Mouse (Mus musculus): ENCODE data around the gene Gm15448. TPM values are rescaled to one million over a fixed set of nuclear protein-coding genes. Genes with fewer than 3 reads are reported as not detected.
"Not testable (repeated sequence)": the region's sequence is repeated elsewhere in the genome, so short reads cannot be mapped to it uniquely, and the experiment has no call there.

Gm15448 gene
- not detected in 2 replicates for polyA plus RNA-seq (2016; fragmentation: Nextera tagmentation; extraction: Ambion mirVana)

GRCm38 (mm10) chr7:3825599-3825998 is at the start of gene Gm15448:
TSS of gene Gm15448 (minus strand) at chr7:3825687.
- not testable (repeated sequence) for ATAC-seq (ENCODE audit: insufficient number of reproducible peaks, insufficient read depth, low FRiP score, low TSS enrichment, low read depth); H3K36me3 ChIP-seq; H3K4me1 ChIP-seq (replicated peaks); H3K27me3 ChIP-seq; H3K27ac ChIP-seq; H3K9me3 ChIP-seq; H3K4me3 ChIP-seq (replicated peaks); H3K4me2 ChIP-seq; H3K9ac ChIP-seq (replicated peaks)
- WGBS = 54% methylated on average over 1 of the region's 3 CpGs

- not testable (repeated sequence) for H3K9ac ChIP-seq (replicated peaks); H3K4me3 ChIP-seq (replicated peaks); H3K9me3 ChIP-seq; H3K4me2 ChIP-seq; H3K27ac ChIP-seq; H3K4me1 ChIP-seq (replicated peaks); ATAC-seq (ENCODE audit: insufficient number of reproducible peaks, insufficient read depth, low FRiP score, low TSS enrichment, low read depth); H3K27me3 ChIP-seq; H3K36me3 ChIP-seq
- WGBS = no CpG with 5 or more reads among the region's 1 CpGs
Observed at GRCm38 (mm10) chr7:3875032-3875431, 49.5 kb upstream of the Gm15448 start.

DNA sequence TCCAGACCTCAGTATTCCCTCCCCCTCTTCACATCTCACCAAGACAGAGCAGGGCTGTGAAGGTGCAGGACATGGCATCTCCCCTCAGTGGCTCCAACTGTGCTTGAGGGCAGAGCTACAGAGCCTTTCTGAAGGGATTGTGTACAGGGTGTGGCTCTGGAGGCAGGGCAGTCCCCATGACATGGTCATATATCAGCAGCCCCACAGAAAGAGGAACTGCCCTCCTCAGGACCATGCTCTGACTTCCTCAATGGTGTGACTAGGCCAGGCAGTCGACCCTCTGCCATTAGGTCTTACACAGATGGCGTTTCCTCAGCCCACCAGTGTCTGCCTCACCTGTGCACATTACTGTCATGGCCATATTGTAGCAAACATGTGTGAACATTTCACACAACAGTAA is 19.5 kb upstream of the Gm15448 start, which contains the start of gene Pira2:
Gene Pira2, minus strand, starts transcription at position 101 of the 400 bp plus-strand sequence.
- H3K4me3 ChIP-seq (replicated peaks); H3K36me3 ChIP-seq; H3K9me3 ChIP-seq; H3K4me2 ChIP-seq; H3K4me1 ChIP-seq (replicated peaks); H3K27me3 ChIP-seq; H3K9ac ChIP-seq (replicated peaks); H3K27ac ChIP-seq; ATAC-seq (ENCODE audit: insufficient number of reproducible peaks, insufficient read depth, low FRiP score, low TSS enrichment, low read depth): not testable (repeated sequence)
- WGBS = no CpG with 5 or more reads among the region's 2 CpGs

GRCm38 (mm10) chr7:3837854-3838253 is 12.4 kb upstream of the Gm15448 start:
- not testable (repeated sequence) for H3K36me3 ChIP-seq; H3K27me3 ChIP-seq; H3K9me3 ChIP-seq; H3K9ac ChIP-seq (replicated peaks); H3K4me2 ChIP-seq; H3K4me1 ChIP-seq (replicated peaks); ATAC-seq (ENCODE audit: insufficient number of reproducible peaks, insufficient read depth, low FRiP score, low TSS enrichment, low read depth); H3K27ac ChIP-seq; H3K4me3 ChIP-seq (replicated peaks)
- no CpG with 5 or more reads among the region's 1 CpGs for WGBS

DNA sequence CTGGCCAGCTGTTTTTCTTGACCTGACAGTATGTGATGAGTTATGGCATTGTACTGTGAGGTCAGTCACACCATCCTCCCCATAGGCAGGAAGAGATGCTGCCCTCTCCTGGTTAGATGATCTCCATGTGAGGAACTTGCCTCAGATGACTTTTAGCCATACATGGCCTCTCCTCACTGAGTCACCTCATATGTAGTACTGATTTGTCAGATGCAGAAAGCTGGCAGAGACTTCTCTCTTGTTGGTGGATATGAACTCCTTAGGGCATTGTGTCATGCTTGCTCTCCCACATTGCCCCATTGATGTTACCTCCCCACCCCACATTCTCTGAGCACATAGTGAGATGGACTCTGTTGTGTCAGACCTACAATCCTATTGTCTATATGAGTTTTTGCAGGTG is 5.1 kb upstream of the Gm15448 start:
- not testable (repeated sequence) for H3K9me3 ChIP-seq; H3K27me3 ChIP-seq; H3K4me2 ChIP-seq; H3K9ac ChIP-seq (replicated peaks); H3K4me3 ChIP-seq (replicated peaks); H3K36me3 ChIP-seq; H3K27ac ChIP-seq; ATAC-seq (ENCODE audit: insufficient number of reproducible peaks, insufficient read depth, low FRiP score, low TSS enrichment, low read depth); H3K4me1 ChIP-seq (replicated peaks)

- H3K36me3 ChIP-seq; H3K4me3 ChIP-seq (replicated peaks); H3K4me1 ChIP-seq (replicated peaks); H3K9me3 ChIP-seq; H3K4me2 ChIP-seq; H3K27me3 ChIP-seq; H3K9ac ChIP-seq (replicated peaks); H3K27ac ChIP-seq; ATAC-seq (ENCODE audit: insufficient number of reproducible peaks, insufficient read depth, low FRiP score, low TSS enrichment, low read depth): not testable (repeated sequence)
Observed at GRCm38 (mm10) chr7:3811912-3812311, 13.6 kb downstream of the Gm15448 start.

- H3K27me3 ChIP-seq; H3K4me1 ChIP-seq (replicated peaks); H3K9me3 ChIP-seq; H3K4me3 ChIP-seq (replicated peaks); H3K4me2 ChIP-seq; H3K9ac ChIP-seq (replicated peaks); H3K36me3 ChIP-seq; ATAC-seq (ENCODE audit: insufficient number of reproducible peaks, insufficient read depth, low FRiP score, low TSS enrichment, low read depth); H3K27ac ChIP-seq: not testable (repeated sequence)
- 84% methylated on average over 4 of the region's 4 CpGs for WGBS
Observed at GRCm38 (mm10) chr7:3802935-3803334, 22.6 kb downstream of the Gm15448 start.

DNA sequence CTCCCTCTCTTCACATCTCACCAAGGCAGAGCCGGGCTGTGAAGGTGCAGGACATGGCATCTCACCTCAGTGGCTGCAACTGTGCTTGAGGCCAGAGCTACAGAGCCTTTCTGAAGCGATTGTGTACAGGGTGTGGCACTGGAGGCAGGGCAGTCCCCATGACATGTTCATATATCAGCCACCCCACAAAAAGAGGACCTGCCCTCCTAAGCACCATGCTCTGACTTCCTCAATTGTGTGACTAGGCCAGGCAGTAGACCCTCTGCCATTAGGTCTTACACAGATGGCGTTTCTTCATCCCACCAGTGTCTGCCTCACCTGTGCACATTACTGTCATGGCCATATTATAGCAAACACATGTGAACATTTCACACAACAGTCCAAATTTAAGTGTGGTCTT is 25.5 kb downstream of the Gm15448 start:
- not testable (repeated sequence) for H3K9me3 ChIP-seq; H3K9ac ChIP-seq (replicated peaks); H3K4me3 ChIP-seq (replicated peaks); H3K36me3 ChIP-seq; H3K4me2 ChIP-seq; H3K27ac ChIP-seq; H3K27me3 ChIP-seq; ATAC-seq (ENCODE audit: insufficient number of reproducible peaks, insufficient read depth, low FRiP score, low TSS enrichment, low read depth); H3K4me1 ChIP-seq (replicated peaks)
- 73% methylated on average over 3 of the region's 3 CpGs for WGBS

GRCm38 (mm10) chr7:3796286-3796685 is 29.2 kb downstream of the Gm15448 start:
- not testable (repeated sequence) for H3K4me3 ChIP-seq (replicated peaks); H3K36me3 ChIP-seq; H3K27me3 ChIP-seq; H3K4me2 ChIP-seq; H3K4me1 ChIP-seq (replicated peaks); H3K9ac ChIP-seq (replicated peaks); H3K27ac ChIP-seq; H3K9me3 ChIP-seq; ATAC-seq (ENCODE audit: insufficient number of reproducible peaks, insufficient read depth, low FRiP score, low TSS enrichment, low read depth)

Other genes with a start within 250 kb of the Gm15448 start
- not detected in 2 replicates for gene Oscar, start 209.5 kb downstream of the Gm15448 start, polyA plus RNA-seq (2016; fragmentation: Nextera tagmentation; extraction: Ambion mirVana)
- 385 and 392 TPM in 2 replicates for gene Ndufa3, start 208.3 kb downstream of the Gm15448 start, polyA plus RNA-seq (2016; fragmentation: Nextera tagmentation; extraction: Ambion mirVana)
- gene Tfpt, start 195.8 kb downstream of the Gm15448 start, polyA plus RNA-seq (2016; fragmentation: Nextera tagmentation; extraction: Ambion mirVana) = 36.5 and 37.8 TPM in 2 replicates
- 133 and 136 TPM in 2 replicates for gene Prpf31, start 195.7 kb downstream of the Gm15448 start, polyA plus RNA-seq (2016; fragmentation: Nextera tagmentation; extraction: Ambion mirVana)
- gene Cnot3, start 180.4 kb downstream of the Gm15448 start, polyA plus RNA-seq (2016; fragmentation: Nextera tagmentation; extraction: Ambion mirVana) = 69.5 and 70.3 TPM in 2 replicates
- gene Leng1, start 159.8 kb downstream of the Gm15448 start, polyA plus RNA-seq (2016; fragmentation: Nextera tagmentation; extraction: Ambion mirVana) = 19.5 and 20.7 TPM in 2 replicates
- gene Tmc4, start 148.1 kb downstream of the Gm15448 start, polyA plus RNA-seq (2016; fragmentation: Nextera tagmentation; extraction: Ambion mirVana) = 6.6 and 6.7 TPM in 2 replicates
- gene Tsen34, start 132.8 kb downstream of the Gm15448 start, polyA plus RNA-seq (2016; fragmentation: Nextera tagmentation; extraction: Ambion mirVana) = 284 and 296 TPM in 2 replicates
- 59.4 and 61.4 TPM in 2 replicates for gene Mboat7, start 132.2 kb downstream of the Gm15448 start, polyA plus RNA-seq (2016; fragmentation: Nextera tagmentation; extraction: Ambion mirVana)
- gene Rps9, start 121.7 kb downstream of the Gm15448 start, polyA plus RNA-seq (2016; fragmentation: Nextera tagmentation; extraction: Ambion mirVana) = 1,389 and 1,455 TPM in 2 replicates
- gene Pirb, start 105.3 kb downstream of the Gm15448 start, polyA plus RNA-seq (2016; fragmentation: Nextera tagmentation; extraction: Ambion mirVana) = 0.18 and 0.35 TPM in 2 replicates
- not detected in 2 replicates for gene Pira2, start 19.4 kb upstream of the Gm15448 start, polyA plus RNA-seq (2016; fragmentation: Nextera tagmentation; extraction: Ambion mirVana)
- gene Gm14548, start 72.4 kb upstream of the Gm15448 start, polyA plus RNA-seq (2016; fragmentation: Nextera tagmentation; extraction: Ambion mirVana) = not detected in 2 replicates
- gene Lilra6, start 89.8 kb upstream of the Gm15448 start, polyA plus RNA-seq (2016; fragmentation: Nextera tagmentation; extraction: Ambion mirVana) = 0.12 TPM in 1 of 2 replicates, not detected in the other
- gene Lair1, start 237.5 kb upstream of the Gm15448 start, polyA plus RNA-seq (2016; fragmentation: Nextera tagmentation; extraction: Ambion mirVana) = 0.51 TPM in 1 of 2 replicates, not detected in the other

Measured in limb, embryonic 12.5 days (tissue).